Mouse (Mus musculus): ENCODE results near the gene Rps6ka1.

- TF ChIP-seq POLR2A (IDR thresholded peaks at IDR 0.05; ENCODE audit: insufficient read length, low read depth) (no peak), TCF12 (IDR thresholded peaks at IDR 0.05; ENCODE audit: insufficient read depth, poor library complexity, severe bottlenecking) (no peak), MAX (IDR thresholded peaks at IDR 0.05; ENCODE audit: low read depth) (no peak), SRF (IDR thresholded peaks at IDR 0.05; ENCODE audit: control insufficient read depth, insufficient read length, low read depth) (no peak), POLR2AphosphoS2 (IDR thresholded peaks at IDR 0.05; ENCODE audit: insufficient read length, low read depth) (no peak), CEBPB (IDR thresholded peaks at IDR 0.05; ENCODE audit: insufficient read depth, poor library complexity, severe bottlenecking) (no peak), MYOG (IDR thresholded peaks at IDR 0.05; ENCODE audit: control insufficient read depth in 1 of 3, insufficient read depth in 1 of 3, insufficient read length in 2 of 3, low read depth in 2 of 3) (no peak), MYOD1 (IDR thresholded peaks at IDR 0.05; ENCODE audit: control insufficient read depth in 1 of 3, insufficient read length in 2 of 3, low read depth in 2 of 3) (no peak), USF1 (IDR thresholded peaks at IDR 0.05; ENCODE audit: low read depth) (no peak), E2F4 (IDR thresholded peaks at IDR 0.05; ENCODE audit: insufficient read depth) (no peak), REST (IDR thresholded peaks at IDR 0.05; ENCODE audit: insufficient read depth, insufficient read length) (no peak), TCF3 (IDR thresholded peaks at IDR 0.05; ENCODE audit: insufficient read length, low read depth) (no peak)
Measured at GRCm38 (mm10) chr4:133896002-133896401, 8.4 kb upstream of the Rps6ka1 start.
